Mouse (Mus musculus) thymus, postnatal 14 days (tissue): ENCODE measurements around the gene Nisch.

ENCODE experiments used
- DNase-seq: peaks from one replicate; pipeline ENCODE4 v3.0.0; 2021

The Nisch gene

GRCm38 (mm10) chr14:31189348-31189747, 27.4 kb downstream of the Nisch start:
- DNase-seq: no peak

DNA sequence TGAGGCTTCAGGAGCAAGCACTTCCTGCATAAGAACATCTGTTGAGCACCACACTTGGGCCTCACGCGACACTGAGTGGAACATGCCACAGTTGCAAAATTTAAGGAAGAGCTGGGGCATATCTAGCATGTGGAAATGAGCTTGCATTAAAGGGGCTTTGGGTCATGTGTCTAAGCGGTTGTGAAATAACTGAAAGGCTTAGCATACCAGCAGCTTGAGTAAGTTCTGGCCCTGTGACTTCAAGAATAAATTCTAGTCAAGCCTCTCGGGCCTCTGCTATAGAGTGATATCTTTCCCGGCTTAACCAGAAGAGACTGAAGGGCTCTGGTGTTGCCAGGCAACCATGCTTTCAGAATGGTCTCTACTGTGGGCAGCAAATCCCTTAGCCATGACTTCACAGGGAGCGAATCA, 28.0 kb downstream of the Nisch start:
- no peak for DNase-seq

GRCm38 (mm10) chr14:31186656-31187055, 30.1 kb downstream of the Nisch start:
- no peak for DNase-seq

GRCm38 (mm10) chr14:31184195-31184594, 32.6 kb downstream of the Nisch start:
- DNase-seq: no peak

- no peak for DNase-seq
Observed at GRCm38 (mm10) chr14:31183541-31183940, 33.2 kb downstream of the Nisch start.

GRCm38 (mm10) chr14:31182786-31183290, 33.9 kb downstream of the Nisch start:
- DNase-seq: no peak

- DNase-seq: no peak
Observed at GRCm38 (mm10) chr14:31181512-31181911, 35.2 kb downstream of the Nisch start.

DNA sequence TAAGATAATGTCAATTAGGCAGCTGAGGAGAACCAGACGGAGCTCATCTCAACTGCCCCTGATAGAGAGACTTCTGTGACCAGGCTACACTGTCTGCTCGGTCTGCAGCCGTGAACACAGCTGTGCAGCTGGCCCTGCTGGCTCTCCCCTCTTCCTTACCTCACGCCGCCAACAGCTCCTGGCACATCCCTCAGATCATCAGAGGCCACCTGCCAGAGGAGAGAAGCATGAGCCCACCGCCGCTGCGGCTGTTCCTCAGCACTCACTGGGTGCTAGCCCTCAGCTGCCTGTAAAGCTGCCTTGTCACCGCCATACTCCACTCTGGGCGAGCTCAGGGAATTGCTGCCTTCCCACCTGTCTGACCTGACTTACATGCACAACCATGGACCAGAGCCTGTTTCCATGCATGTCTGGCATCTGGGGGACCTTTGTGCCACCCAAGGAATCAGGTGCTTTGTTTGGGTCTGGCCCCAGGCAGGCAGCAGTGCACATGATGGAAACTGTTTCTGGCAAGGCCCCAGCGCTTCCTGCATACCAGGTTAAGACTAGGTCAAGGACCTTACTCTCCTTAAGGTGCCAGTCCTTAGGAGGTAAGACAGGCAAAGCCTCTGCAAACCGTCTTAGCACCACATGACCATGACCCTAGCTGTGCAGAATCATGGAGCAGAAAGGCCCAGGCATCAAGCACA, 36.9 kb downstream of the Nisch start:
- no peak for DNase-seq

DNA sequence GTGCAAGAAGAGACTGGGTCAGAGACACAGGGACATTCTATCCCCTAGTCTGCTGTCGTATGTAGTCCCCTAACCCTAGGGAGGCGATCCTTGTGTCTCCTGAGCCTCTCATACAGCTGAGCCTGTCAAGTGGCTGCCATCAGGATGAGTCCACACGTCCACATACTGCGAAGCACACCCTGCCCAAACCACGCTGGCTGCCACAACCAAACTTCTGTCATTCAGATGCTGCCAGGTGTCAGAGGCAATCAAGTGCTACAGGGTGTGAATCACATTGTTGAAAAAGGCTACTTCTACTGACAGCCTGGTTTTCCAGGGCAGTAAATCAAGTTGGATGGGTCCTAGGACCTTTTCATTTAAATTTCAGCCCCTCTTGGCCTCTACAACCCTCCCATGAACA, 39.0 kb downstream of the Nisch start:
- no peak for DNase-seq

DNA sequence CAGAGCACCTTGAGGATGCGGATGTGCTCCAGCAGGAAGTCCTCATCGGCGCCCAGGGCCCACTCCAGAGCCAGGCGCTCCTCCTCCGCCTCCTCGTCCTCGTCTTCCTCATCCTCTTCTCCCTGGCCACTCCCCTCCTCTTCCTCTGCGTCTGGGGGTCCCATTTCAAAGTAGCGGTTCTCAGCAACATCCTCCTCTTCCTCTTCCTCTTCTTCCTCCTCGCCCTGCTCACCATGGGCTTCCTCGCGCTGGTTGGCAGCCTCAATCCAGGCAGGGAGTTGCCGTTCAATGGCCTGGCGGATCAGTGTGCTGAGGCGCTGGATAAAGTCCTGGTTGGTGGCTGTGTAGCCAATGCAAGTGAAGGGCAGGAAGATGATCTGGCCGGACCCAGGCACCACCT, 39.5 kb downstream of the Nisch start:
- DNase-seq: no peak

GRCm38 (mm10) chr14:31173537-31173936, 43.2 kb downstream of the Nisch start:
- no peak for DNase-seq

GRCm38 (mm10) chr14:31172781-31173455, 43.8 kb downstream of the Nisch start:
- no peak for DNase-seq

- DNase-seq: no peak
Observed at GRCm38 (mm10) chr14:31171821-31172220, 44.9 kb downstream of the Nisch start.

DNA sequence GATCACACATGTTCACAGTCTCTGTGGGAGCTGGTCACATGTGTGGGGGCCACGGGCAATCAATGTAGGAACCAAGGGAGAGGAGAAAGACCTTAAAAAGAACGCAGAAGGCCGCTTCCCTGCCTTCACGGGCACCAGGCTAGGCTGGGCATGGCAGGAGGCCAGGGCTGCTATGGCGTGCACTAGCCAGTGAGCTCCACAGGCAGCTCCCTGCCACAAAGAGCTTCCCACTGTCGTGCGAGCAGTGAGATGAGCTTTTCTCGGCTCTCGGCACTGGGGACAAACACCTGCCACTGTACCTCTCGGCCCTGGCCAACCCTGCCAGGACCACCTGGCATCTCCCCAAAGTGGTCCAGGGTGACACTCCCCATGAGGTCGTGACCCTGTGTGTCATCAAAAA, 45.4 kb downstream of the Nisch start:
- no peak for DNase-seq

GRCm38 (mm10) chr14:31170963-31171362, 45.8 kb downstream of the Nisch start:
- DNase-seq: no peak

GRCm38 (mm10) chr14:31169508-31169907, 47.2 kb downstream of the Nisch start:
- no peak for DNase-seq

- no peak for DNase-seq
Observed at GRCm38 (mm10) chr14:31168425-31168824, 48.3 kb downstream of the Nisch start, which contains the start of gene Stab1. TSS of gene Stab1 (minus strand) at chr14:31168641.

DNA sequence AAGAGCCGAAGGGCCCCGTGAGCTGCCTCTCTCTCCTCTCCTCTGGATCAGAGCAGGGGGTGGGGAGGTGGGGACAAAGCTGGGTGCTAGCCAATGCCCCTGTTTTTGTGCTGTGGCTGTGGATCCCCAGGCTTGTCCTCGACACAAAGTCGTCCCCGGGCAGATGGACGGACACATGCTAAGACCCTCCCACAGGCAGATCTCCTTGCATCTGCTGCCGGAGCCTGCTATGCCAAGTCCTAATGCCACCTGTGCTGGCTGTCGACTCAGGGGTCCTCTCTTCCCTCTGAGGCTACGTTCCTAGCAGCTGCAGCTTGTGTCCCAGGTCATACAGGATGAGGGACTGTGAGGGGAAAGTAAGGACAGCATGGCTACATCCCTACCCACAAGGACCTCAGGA, 49.9 kb downstream of the Nisch start:
- no peak for DNase-seq

DNA sequence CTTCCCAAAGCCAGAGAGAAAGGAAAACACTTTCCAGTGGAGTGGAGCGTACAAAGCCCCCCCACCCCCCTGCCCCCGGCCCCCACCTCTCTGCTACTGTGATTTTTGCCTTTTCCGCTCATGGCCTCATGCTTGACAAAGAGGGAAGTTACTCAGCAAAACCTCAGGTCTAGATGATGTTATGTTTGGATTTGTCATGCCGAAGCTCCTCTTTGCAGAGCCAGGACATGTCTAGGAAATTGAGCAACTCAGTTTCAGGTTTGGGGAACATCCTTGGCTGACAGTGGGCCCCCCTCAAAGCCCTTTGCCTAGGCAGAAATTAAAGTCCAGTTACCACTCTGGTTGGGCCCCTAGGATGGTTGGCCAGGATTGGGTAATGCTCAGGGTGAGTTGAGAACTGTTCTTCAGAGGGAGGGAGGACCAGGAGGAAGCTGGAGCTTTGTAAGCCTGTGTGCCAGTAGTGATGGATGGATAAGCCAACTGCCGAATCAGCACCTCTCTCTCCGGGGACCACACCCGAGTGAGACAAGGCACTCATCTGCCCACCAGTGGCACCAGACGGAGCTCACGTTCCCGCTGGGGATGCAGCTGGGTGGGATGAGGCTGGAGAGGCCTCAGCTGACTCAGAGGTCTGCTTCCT, 50.6 kb downstream of the Nisch start:
- DNase-seq: no peak

DNA sequence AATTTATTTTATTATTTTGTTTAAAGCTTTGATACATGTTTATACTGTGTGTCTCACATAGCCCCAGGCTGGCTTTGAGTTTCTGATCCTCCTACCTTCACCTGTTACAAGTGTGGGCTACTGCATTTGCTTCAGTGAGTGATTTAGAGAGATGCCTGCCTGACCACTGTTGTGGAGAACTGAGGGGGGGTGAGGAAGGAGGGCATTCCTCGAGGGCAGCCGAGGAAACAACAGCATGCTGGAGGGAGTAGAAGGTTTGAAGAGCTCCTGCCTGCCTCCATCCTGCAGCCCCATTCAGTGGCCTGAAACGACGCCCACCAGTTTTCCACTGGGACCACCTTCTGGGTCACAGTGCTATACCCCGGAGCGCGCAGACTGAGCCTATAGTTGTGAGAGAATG, 51.3 kb downstream of the Nisch start:
- no peak for DNase-seq

GRCm38 (mm10) chr14:31165010-31165409, 51.7 kb downstream of the Nisch start:
- DNase-seq: no peak

- no peak for DNase-seq
Observed at GRCm38 (mm10) chr14:31164067-31164466, 52.7 kb downstream of the Nisch start.

- no peak for DNase-seq
Observed at GRCm38 (mm10) chr14:31161638-31162037, 55.1 kb downstream of the Nisch start.

DNA sequence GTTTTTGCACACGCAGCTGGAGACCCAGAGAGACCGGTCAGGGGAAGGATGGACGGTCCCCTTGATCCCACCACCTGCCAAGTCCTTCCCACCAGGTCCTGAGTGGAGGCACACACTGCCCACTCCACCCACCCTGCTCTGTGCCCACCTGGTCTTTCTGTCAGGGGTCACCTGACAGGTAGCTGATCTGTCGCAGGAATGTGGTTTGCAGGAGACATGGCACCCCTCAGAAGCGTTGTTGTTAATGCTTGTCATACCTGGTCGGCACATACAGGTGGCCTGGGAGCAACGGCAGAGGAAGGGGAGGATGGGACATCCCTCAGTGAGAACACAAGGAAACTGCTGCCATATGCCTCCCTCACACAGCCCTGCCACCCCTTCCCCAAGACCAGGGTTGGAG, 55.6 kb downstream of the Nisch start:
- DNase-seq: no peak
